Mouse (Mus musculus): ENCODE results near the gene Kmt2e. TPM values are rescaled to one million over a fixed set of nuclear protein-coding genes. Genes with fewer than 3 reads are reported as not detected.
"Not testable (repeated sequence)": the region's sequence is repeated elsewhere in the genome, so short reads cannot be mapped to it uniquely, and the experiment has no call there.

Gene Kmt2e
- total and polyA plus RNA-seq, 2 experiments, result 8.1 to 19.1 TPM

- H3K4me3 ChIP-seq (ENCODE audit: insufficient read depth, low read depth, low read length), result no peak overlapping the region
- TF ChIP-seq CTCF (IDR thresholded peaks at IDR 0.05; ENCODE audit: low read depth, low read length) (no peak), POLR2A (IDR thresholded peaks at IDR 0.05; ENCODE audit: extremely low read depth, insufficient read depth, low read length) (no peak)
- H3K9ac ChIP-seq (ENCODE audit: low read depth, low read length), result no peak overlapping the region
- H3K79me2 ChIP-seq (ENCODE audit: control insufficient read depth, insufficient read depth, low read length), result no peaks in the 10 kb centered on the region
- H3K27me3 ChIP-seq (ENCODE audit: control insufficient read depth, insufficient read depth, low read length), result no peaks in the 10 kb centered on the region
- peak; percentile 67 for DNase-seq (ENCODE audit: extremely low read depth, low read depth, low spot score)
- H3K4me1 ChIP-seq (ENCODE audit: control insufficient read depth, insufficient read depth, low read length), result peaks cover under 1% of the 10 kb centered on the region; the same call in 1 of the 2 replicates
- no peak overlapping the region for H3K27ac ChIP-seq (replicated peaks; ENCODE audit: insufficient read depth, low read depth, low read length)
- H3K36me3 ChIP-seq (ENCODE audit: control insufficient read depth, insufficient read depth, low read length), result peaks cover 9% of the 10 kb centered on the region
- WGBS, result 48% methylated on average over 3 of the region's 3 CpGs
Observed at GRCm38 (mm10) chr5:23523936-23524335, 89.7 kb downstream of the Kmt2e start.

- H3K9ac ChIP-seq (ENCODE audit: low read depth, low read length), result no peak overlapping the region
- peak; percentile 44 for DNase-seq (ENCODE audit: extremely low read depth, low read depth, low spot score)
- no peaks in the 10 kb centered on the region for H3K4me1 ChIP-seq (ENCODE audit: control insufficient read depth, insufficient read depth, low read length)
- no peak for TF ChIP-seq CTCF (IDR thresholded peaks at IDR 0.05; ENCODE audit: low read depth, low read length)
- TF ChIP-seq POLR2A (IDR thresholded peaks at IDR 0.05; ENCODE audit: extremely low read depth, insufficient read depth, low read length), result no peak
- no peak overlapping the region for H3K27ac ChIP-seq (replicated peaks; ENCODE audit: insufficient read depth, low read depth, low read length)
- H3K27me3 ChIP-seq (ENCODE audit: control insufficient read depth, insufficient read depth, low read length), result no peaks in the 10 kb centered on the region
- H3K4me3 ChIP-seq (ENCODE audit: insufficient read depth, low read depth, low read length), result no peak overlapping the region
- WGBS, result 54% methylated on average over 3 of the region's 3 CpGs
- peaks cover 9% of the 10 kb centered on the region for H3K36me3 ChIP-seq (ENCODE audit: control insufficient read depth, insufficient read depth, low read length)
- no peaks in the 10 kb centered on the region for H3K79me2 ChIP-seq (ENCODE audit: control insufficient read depth, insufficient read depth, low read length)
Observed at GRCm38 (mm10) chr5:23524621-23525020, 90.4 kb downstream of the Kmt2e start.

GRCm38 (mm10) chr5:23531100-23531499, 96.9 kb downstream of the Kmt2e start:
- Histone ChIP-seq H3K9ac (ENCODE audit: low read depth, low read length) (no peak overlapping the region), H3K27me3 (ENCODE audit: control insufficient read depth, insufficient read depth, low read length) (no peaks in the 10 kb centered on the region), H3K79me2 (ENCODE audit: control insufficient read depth, insufficient read depth, low read length) (no peaks in the 10 kb centered on the region; the same call in 1 of the 2 replicates), H3K27ac (replicated peaks; ENCODE audit: insufficient read depth, low read depth, low read length) (no peak overlapping the region), H3K4me1 (ENCODE audit: control insufficient read depth, insufficient read depth, low read length) (no peaks in the 10 kb centered on the region), H3K36me3 (ENCODE audit: control insufficient read depth, insufficient read depth, low read length) (peaks cover 11% of the 10 kb centered on the region; the same call in 1 of the 2 replicates), H3K4me3 (ENCODE audit: insufficient read depth, low read depth, low read length) (no peak overlapping the region)
- TF ChIP-seq CTCF (IDR thresholded peaks at IDR 0.05; ENCODE audit: low read depth, low read length) (no peak), POLR2A (IDR thresholded peaks at IDR 0.05; ENCODE audit: extremely low read depth, insufficient read depth, low read length) (no peak)
- WGBS, result 98% methylated on average over 6 of the region's 6 CpGs
- DNase-seq (ENCODE audit: extremely low read depth, low read depth, low spot score), result no peak

DNA sequence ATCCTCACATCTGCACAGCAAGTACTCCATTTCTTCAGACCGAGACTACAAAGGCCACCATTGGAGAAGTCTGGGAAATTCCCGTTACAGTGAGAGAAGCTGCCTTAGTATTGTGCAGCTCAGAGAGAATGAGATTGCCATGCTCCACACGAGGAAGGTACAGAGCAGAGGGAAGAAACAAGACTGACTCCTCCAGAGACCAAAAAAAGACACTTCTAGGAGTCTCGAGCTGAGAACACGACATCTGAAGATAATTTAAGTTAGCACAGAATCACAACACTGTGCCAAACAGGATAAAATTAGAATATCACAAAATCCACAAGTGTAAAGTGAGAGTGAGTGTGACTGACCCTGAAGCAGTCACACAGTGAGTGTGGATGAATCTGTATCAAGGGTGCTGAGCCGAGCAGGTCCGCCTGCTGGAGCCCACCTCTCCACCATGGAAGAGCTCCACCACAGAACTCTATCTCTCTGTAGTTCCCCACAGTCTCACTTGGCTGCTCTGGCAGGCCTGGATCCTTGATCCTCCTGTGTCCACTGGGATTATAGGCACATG, 97.4 kb downstream of the Kmt2e start:
- H3K4me3 ChIP-seq (ENCODE audit: insufficient read depth, low read depth, low read length), result no peak overlapping the region
- 89% methylated on average over 7 of the region's 7 CpGs for WGBS
- no peaks in the 10 kb centered on the region for H3K4me1 ChIP-seq (ENCODE audit: control insufficient read depth, insufficient read depth, low read length)
- H3K27me3 ChIP-seq (ENCODE audit: control insufficient read depth, insufficient read depth, low read length), result no peaks in the 10 kb centered on the region
- H3K79me2 ChIP-seq (ENCODE audit: control insufficient read depth, insufficient read depth, low read length), result no peaks in the 10 kb centered on the region; the same call in 1 of the 2 replicates
- DNase-seq (ENCODE audit: extremely low read depth, low read depth, low spot score), result no peak
- TF ChIP-seq CTCF (IDR thresholded peaks at IDR 0.05; ENCODE audit: low read depth, low read length) (no peak), POLR2A (IDR thresholded peaks at IDR 0.05; ENCODE audit: extremely low read depth, insufficient read depth, low read length) (no peak)
- H3K27ac ChIP-seq (replicated peaks; ENCODE audit: insufficient read depth, low read depth, low read length), result no peak overlapping the region
- no peak overlapping the region for H3K9ac ChIP-seq (ENCODE audit: low read depth, low read length)
- H3K36me3 ChIP-seq (ENCODE audit: control insufficient read depth, insufficient read depth, low read length), result peaks cover 9% of the 10 kb centered on the region; the same call in 1 of the 2 replicates

DNA sequence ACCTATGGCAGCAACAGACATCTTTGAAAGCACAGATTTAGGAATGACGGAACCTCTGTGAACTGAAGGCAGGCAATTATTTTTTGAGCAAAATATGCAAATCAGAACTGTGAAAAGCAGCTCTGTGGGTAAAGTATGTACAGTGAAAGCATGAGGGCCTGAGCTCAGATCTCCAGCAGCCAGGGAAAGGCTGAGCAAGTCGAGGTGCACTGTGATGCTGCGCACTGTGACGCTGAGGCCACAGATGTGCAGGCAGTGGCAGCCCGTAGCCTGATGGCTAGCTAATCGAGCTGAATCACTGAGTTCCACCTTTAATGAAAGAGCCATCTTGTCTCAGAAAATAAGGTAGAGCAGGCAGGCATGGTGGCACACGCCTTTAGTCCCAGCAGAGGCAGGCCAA, 101.5 kb downstream of the Kmt2e start:
- Histone ChIP-seq H3K27ac (replicated peaks; ENCODE audit: insufficient read depth, low read depth, low read length) (no peak overlapping the region), H3K9ac (ENCODE audit: low read depth, low read length) (no peak overlapping the region), H3K36me3 (ENCODE audit: control insufficient read depth, insufficient read depth, low read length) (peaks cover 13% of the 10 kb centered on the region; the same call in 1 of the 2 replicates), H3K4me1 (ENCODE audit: control insufficient read depth, insufficient read depth, low read length) (no peaks in the 10 kb centered on the region), H3K4me3 (ENCODE audit: insufficient read depth, low read depth, low read length) (no peak overlapping the region), H3K27me3 (ENCODE audit: control insufficient read depth, insufficient read depth, low read length) (no peaks in the 10 kb centered on the region), H3K79me2 (ENCODE audit: control insufficient read depth, insufficient read depth, low read length) (no peaks in the 10 kb centered on the region; the same call in 1 of the 2 replicates)
- no peak for DNase-seq (ENCODE audit: extremely low read depth, low read depth, low spot score)
- 93% methylated on average over 7 of the region's 7 CpGs for WGBS
- no peak for TF ChIP-seq CTCF (IDR thresholded peaks at IDR 0.05; ENCODE audit: low read depth, low read length)
- TF ChIP-seq POLR2A (IDR thresholded peaks at IDR 0.05; ENCODE audit: extremely low read depth, insufficient read depth, low read length), result no peak

DNA sequence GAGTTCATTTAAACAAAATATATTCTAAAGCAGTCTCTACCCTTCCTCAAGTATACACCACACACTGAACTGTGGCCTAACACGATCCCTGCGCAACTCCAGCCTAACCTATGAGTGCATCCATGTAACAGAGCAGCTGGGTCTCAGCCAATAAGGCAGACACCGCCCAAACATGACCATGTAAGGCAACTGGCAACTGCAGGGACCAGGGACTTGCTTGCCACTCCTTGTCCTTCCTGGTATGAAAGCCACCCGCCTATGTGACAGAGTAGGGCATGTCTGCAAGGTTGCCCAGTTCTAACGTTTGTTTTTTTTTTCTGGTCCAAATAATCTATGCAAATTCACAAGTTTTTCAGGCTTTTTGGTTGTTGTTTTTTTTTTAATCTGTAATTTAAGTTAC, 117.4 kb downstream of the Kmt2e start:
- DNase-seq (ENCODE audit: extremely low read depth, low read depth, low spot score), result no peak
- Histone ChIP-seq H3K4me3 (ENCODE audit: insufficient read depth, low read depth, low read length) (no peak overlapping the region), H3K79me2 (ENCODE audit: control insufficient read depth, insufficient read depth, low read length) (no peaks in the 10 kb centered on the region; the same call in 1 of the 2 replicates), H3K9ac (ENCODE audit: low read depth, low read length) (no peak overlapping the region), H3K36me3 (ENCODE audit: control insufficient read depth, insufficient read depth, low read length) (peaks cover 11% of the 10 kb centered on the region), H3K27me3 (ENCODE audit: control insufficient read depth, insufficient read depth, low read length) (no peaks in the 10 kb centered on the region), H3K4me1 (ENCODE audit: control insufficient read depth, insufficient read depth, low read length) (no peaks in the 10 kb centered on the region), H3K27ac (replicated peaks; ENCODE audit: insufficient read depth, low read depth, low read length) (no peak overlapping the region)
- TF ChIP-seq CTCF (IDR thresholded peaks at IDR 0.05; ENCODE audit: low read depth, low read length) (no peak), POLR2A (IDR thresholded peaks at IDR 0.05; ENCODE audit: extremely low read depth, insufficient read depth, low read length) (no peak)
- WGBS, result 79% methylated on average over 5 of the region's 5 CpGs

- not testable (repeated sequence) for H3K4me3 ChIP-seq (ENCODE audit: insufficient read depth, low read depth, low read length); H3K9ac ChIP-seq (ENCODE audit: low read depth, low read length); H3K4me1 ChIP-seq (ENCODE audit: control insufficient read depth, insufficient read depth, low read length); H3K36me3 ChIP-seq (ENCODE audit: control insufficient read depth, insufficient read depth, low read length); H3K27ac ChIP-seq (replicated peaks; ENCODE audit: insufficient read depth, low read depth, low read length); H3K79me2 ChIP-seq (ENCODE audit: control insufficient read depth, insufficient read depth, low read length); DNase-seq (ENCODE audit: extremely low read depth, low read depth, low spot score); H3K27me3 ChIP-seq (ENCODE audit: control insufficient read depth, insufficient read depth, low read length)
- WGBS, result 77% methylated on average over 3 of the region's 3 CpGs
Observed at GRCm38 (mm10) chr5:23553338-23553737, 119.1 kb downstream of the Kmt2e start.

Measured in liver, adult 2 months (tissue).